Mouse (Mus musculus) testis, adult 2 months (tissue): ENCODE results near the gene Arhgef17.

ENCODE experiments used
- CTCF ChIP-seq: fragments of 200-500 bp; IDR thresholded peaks from 2 replicates; pipeline ENCODE4 v1.5.1; 2012; ENCODE audit warnings: low read depth, mild to moderate bottlenecking, inconsistent platforms, low read length, moderate library complexity; ENCODE audit not compliant: control insufficient read depth, insufficient read depth, insufficient replicate concordance
- POLR2A ChIP-seq: fragments of 200-500 bp; IDR thresholded peaks from 2 replicates; pipeline ENCODE4 v1.6.1; 2012; ENCODE audit warnings: low read depth, mild to moderate bottlenecking, inconsistent platforms, low read length, moderate library complexity; ENCODE audit not compliant: control insufficient read depth

DNA sequence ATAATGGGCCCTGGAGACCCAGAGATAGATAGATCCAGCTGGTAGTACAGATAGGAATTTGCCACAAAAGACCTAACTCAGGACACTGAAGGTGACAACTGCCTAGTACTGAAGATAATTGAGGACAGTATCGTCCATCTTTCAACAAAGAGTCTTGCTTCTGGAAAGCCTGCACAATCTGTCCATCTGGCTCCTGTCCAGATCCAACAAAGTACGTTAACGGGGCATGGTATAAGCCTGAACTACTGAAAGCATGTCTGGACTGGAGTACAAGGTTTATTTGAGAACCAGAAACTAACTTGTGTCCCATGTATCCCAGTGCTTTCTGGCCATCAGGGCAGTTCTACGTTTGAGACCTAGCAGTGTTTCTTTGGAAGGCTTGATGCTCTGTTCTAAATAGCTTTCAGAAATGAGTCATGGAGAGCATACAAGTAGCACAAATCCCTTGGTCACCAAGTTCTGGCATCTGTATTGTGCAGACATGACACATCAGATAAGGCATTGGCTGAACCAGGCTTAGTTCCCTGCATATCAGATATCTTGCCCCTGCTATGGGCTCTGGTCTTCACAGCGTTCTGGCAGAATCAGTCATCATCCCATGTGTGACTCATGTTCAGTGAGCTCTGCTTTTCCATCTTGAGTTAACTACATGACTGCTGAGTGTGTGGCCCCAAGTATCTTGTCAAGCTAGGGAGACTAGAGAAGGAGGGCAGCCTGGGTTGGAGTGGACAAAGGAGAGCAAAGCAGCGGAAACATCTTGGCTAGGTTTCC lies 92.1 kb downstream of the Arhgef17 start:
- TF ChIP-seq CTCF: no peak
- no peak for TF ChIP-seq POLR2A
